Mouse (Mus musculus): ENCODE measurements at regions not wholly inside any gene's neighbourhood (a gene's known extent, or its start where the extent isn't known, plus 50 kb on each side); places are given as distances from the start of the nearest gene placed in this dataset.
A peak's percentile ranks its signal among the peaks of the same experiment; 100 is the strongest.
"Not testable (repeated sequence)": the region's sequence is repeated elsewhere in the genome, so short reads cannot be mapped to it uniquely, and the experiment has no call there.

- Histone ChIP-seq H3K9me3 (0 out of 2 replicates have a peak, but pooled peaks cover 6% of the 10 kb centered on the region), H3K4me2 (no peak overlapping the region), H3K27ac (no peak overlapping the region), H3K36me3 (no peaks in the 10 kb centered on the region), H3K9ac (replicated peaks) (no peak overlapping the region), H3K27me3 (no peaks in the 10 kb centered on the region), H3K4me3 (replicated peaks) (no peak overlapping the region), H3K4me1 (replicated peaks) (no peaks in the 10 kb centered on the region)
- 77% methylated on average over 6 of the region's 6 CpGs for WGBS
- no peak for ATAC-seq (ENCODE audit: insufficient number of reproducible peaks, insufficient read depth, low FRiP score, low TSS enrichment, low read depth)
Observed at GRCm38 (mm10) chr6:82143496-82143895, 102.7 kb downstream of the Eva1a start.

- no peak overlapping the region for H3K9ac ChIP-seq (replicated peaks)
- no peak overlapping the region for H3K4me3 ChIP-seq (replicated peaks)
- H3K27me3 ChIP-seq = no peaks in the 10 kb centered on the region
- no peaks in the 10 kb centered on the region for H3K9me3 ChIP-seq
- no peak for ATAC-seq (ENCODE audit: insufficient number of reproducible peaks, insufficient read depth, low FRiP score, low TSS enrichment, low read depth)
- H3K4me1 ChIP-seq (replicated peaks) = no peaks in the 10 kb centered on the region
- WGBS = 88% methylated on average over 2 of the region's 2 CpGs
- H3K4me2 ChIP-seq = no peak overlapping the region
- no peak overlapping the region for H3K27ac ChIP-seq
- no peaks in the 10 kb centered on the region for H3K36me3 ChIP-seq
Observed at GRCm38 (mm10) chr6:82150051-82150450, 109.2 kb downstream of the Eva1a start.

GRCm38 (mm10) chr6:82170349-82171080 is 129.7 kb downstream of the Eva1a start:
- WGBS = 64% methylated on average over 5 of the region's 5 CpGs
- ATAC-seq (ENCODE audit: insufficient number of reproducible peaks, insufficient read depth, low FRiP score, low TSS enrichment, low read depth) = no peak

GRCm38 (mm10) chr6:82174943-82175342 is 134.1 kb downstream of the Eva1a start:
- no peaks in the 10 kb centered on the region for H3K36me3 ChIP-seq

More at GRCm38 (mm10) chr6:82170349-82171080, 129.7 kb downstream of the Eva1a start:
- Histone ChIP-seq H3K27me3 (no peaks in the 10 kb centered on the region), H3K27ac (no peak overlapping the region), H3K4me2 (no peak overlapping the region), H3K36me3 (no peaks in the 10 kb centered on the region), H3K4me1 (replicated peaks) (no peaks in the 10 kb centered on the region), H3K4me3 (replicated peaks) (no peak overlapping the region), H3K9ac (replicated peaks) (no peak overlapping the region), H3K9me3 (no peaks in the 10 kb centered on the region)

GRCm38 (mm10) chr6:82200130-82200529 is 159.3 kb downstream of the Eva1a start:
- no peaks in the 10 kb centered on the region for H3K9me3 ChIP-seq
- no peak overlapping the region for H3K4me3 ChIP-seq (replicated peaks)
- H3K4me2 ChIP-seq = no peak overlapping the region
- H3K9ac ChIP-seq (replicated peaks) = no peak overlapping the region
- H3K27me3 ChIP-seq = no peaks in the 10 kb centered on the region
- WGBS = 88% methylated on average over 7 of the region's 7 CpGs
- no peak overlapping the region for H3K27ac ChIP-seq
- H3K4me1 ChIP-seq (replicated peaks) = no peaks in the 10 kb centered on the region
- ATAC-seq (ENCODE audit: insufficient number of reproducible peaks, insufficient read depth, low FRiP score, low TSS enrichment, low read depth) = no peak
- no peaks in the 10 kb centered on the region for H3K36me3 ChIP-seq

More at GRCm38 (mm10) chr6:82174943-82175342, 134.1 kb downstream of the Eva1a start:
- Histone ChIP-seq H3K9ac (replicated peaks) (no peak overlapping the region), H3K9me3 (no peaks in the 10 kb centered on the region), H3K4me1 (replicated peaks) (no peaks in the 10 kb centered on the region), H3K4me2 (no peak overlapping the region), H3K4me3 (replicated peaks) (no peak overlapping the region), H3K27ac (no peak overlapping the region), H3K27me3 (no peaks in the 10 kb centered on the region)
- WGBS = 67% methylated on average over 2 of the region's 2 CpGs
- no peak for ATAC-seq (ENCODE audit: insufficient number of reproducible peaks, insufficient read depth, low FRiP score, low TSS enrichment, low read depth)

GRCm38 (mm10) chr6:82204821-82205566 is 164.2 kb downstream of the Eva1a start:
- Histone ChIP-seq H3K4me1 (replicated peaks) (no peaks in the 10 kb centered on the region), H3K27ac (no peak overlapping the region), H3K27me3 (no peaks in the 10 kb centered on the region), H3K4me2 (no peak overlapping the region), H3K36me3 (no peaks in the 10 kb centered on the region), H3K9me3 (no peaks in the 10 kb centered on the region), H3K4me3 (replicated peaks) (no peak overlapping the region), H3K9ac (replicated peaks) (no peak overlapping the region)
- ATAC-seq (ENCODE audit: insufficient number of reproducible peaks, insufficient read depth, low FRiP score, low TSS enrichment, low read depth) = no peak
- 82% methylated on average over 8 of the region's 8 CpGs for WGBS

GRCm38 (mm10) chr6:82237834-82238233 is 164.3 kb upstream of the Tacr1 start:
- Histone ChIP-seq H3K27ac (no peak overlapping the region), H3K4me2 (no peak overlapping the region), H3K4me3 (replicated peaks) (no peak overlapping the region), H3K27me3 (no peaks in the 10 kb centered on the region), H3K9me3 (no peaks in the 10 kb centered on the region), H3K4me1 (replicated peaks) (no peaks in the 10 kb centered on the region; the same call in 1 of the 2 replicates), H3K9ac (replicated peaks) (0 out of 2 replicates have a peak overlapping the region, but pooled peaks have one; percentile 12), H3K36me3 (no peaks in the 10 kb centered on the region)
- ATAC-seq (ENCODE audit: insufficient number of reproducible peaks, insufficient read depth, low FRiP score, low TSS enrichment, low read depth) = no peak
- WGBS = 29% methylated on average over 5 of the region's 5 CpGs

GRCm38 (mm10) chr6:82240584-82241245 is 161.4 kb upstream of the Tacr1 start:
- Histone ChIP-seq H3K4me3 (replicated peaks) (no peak overlapping the region), H3K9me3 (no peaks in the 10 kb centered on the region), H3K27me3 (no peaks in the 10 kb centered on the region), H3K4me1 (replicated peaks) (no peaks in the 10 kb centered on the region; the same call in 1 of the 2 replicates), H3K36me3 (no peaks in the 10 kb centered on the region), H3K9ac (replicated peaks) (no peak overlapping the region), H3K27ac (no peak overlapping the region), H3K4me2 (no peak overlapping the region)
- 73% methylated on average over 7 of the region's 7 CpGs for WGBS
- ATAC-seq (ENCODE audit: insufficient number of reproducible peaks, insufficient read depth, low FRiP score, low TSS enrichment, low read depth) = no peak

- not testable (repeated sequence) for H3K9me3 ChIP-seq
- 85% methylated on average over 1 of the region's 1 CpGs for WGBS
Observed at GRCm38 (mm10) chr6:82247652-82248051, 154.5 kb upstream of the Tacr1 start.

GRCm38 (mm10) chr6:82284494-82284893 is 117.6 kb upstream of the Tacr1 start:
- no peak overlapping the region for H3K9ac ChIP-seq (replicated peaks)
- H3K27me3 ChIP-seq = no peaks in the 10 kb centered on the region
- no peaks in the 10 kb centered on the region for H3K36me3 ChIP-seq
- H3K9me3 ChIP-seq = no peaks in the 10 kb centered on the region
- no peak for ATAC-seq (ENCODE audit: insufficient number of reproducible peaks, insufficient read depth, low FRiP score, low TSS enrichment, low read depth)
- no peak overlapping the region for H3K4me3 ChIP-seq (replicated peaks)
- no peak overlapping the region for H3K27ac ChIP-seq
- H3K4me2 ChIP-seq = no peak overlapping the region
- no peaks in the 10 kb centered on the region for H3K4me1 ChIP-seq (replicated peaks)
- 94% methylated on average over 1 of the region's 1 CpGs for WGBS

More at GRCm38 (mm10) chr6:82247652-82248051, 154.5 kb upstream of the Tacr1 start:
- not testable (repeated sequence) for ATAC-seq (ENCODE audit: insufficient number of reproducible peaks, insufficient read depth, low FRiP score, low TSS enrichment, low read depth); H3K36me3 ChIP-seq; H3K27me3 ChIP-seq; H3K4me1 ChIP-seq (replicated peaks); H3K27ac ChIP-seq; H3K4me3 ChIP-seq (replicated peaks); H3K4me2 ChIP-seq; H3K9ac ChIP-seq (replicated peaks)

- Histone ChIP-seq H3K9me3 (no peaks in the 10 kb centered on the region), H3K9ac (replicated peaks) (no peak overlapping the region), H3K27ac (no peak overlapping the region), H3K4me3 (replicated peaks) (no peak overlapping the region), H3K27me3 (no peaks in the 10 kb centered on the region), H3K36me3 (no peaks in the 10 kb centered on the region), H3K4me1 (replicated peaks) (no peaks in the 10 kb centered on the region), H3K4me2 (no peak overlapping the region)
- ATAC-seq (ENCODE audit: insufficient number of reproducible peaks, insufficient read depth, low FRiP score, low TSS enrichment, low read depth) = no peak
- 50% methylated on average over 6 of the region's 6 CpGs for whole genome bisulfite sequencing
Observed at GRCm38 (mm10) chr6:82285233-82285632, 116.9 kb upstream of the Tacr1 start.
